Mouse (Mus musculus): ENCODE results near the gene Theg.

Theg gene

DNA sequence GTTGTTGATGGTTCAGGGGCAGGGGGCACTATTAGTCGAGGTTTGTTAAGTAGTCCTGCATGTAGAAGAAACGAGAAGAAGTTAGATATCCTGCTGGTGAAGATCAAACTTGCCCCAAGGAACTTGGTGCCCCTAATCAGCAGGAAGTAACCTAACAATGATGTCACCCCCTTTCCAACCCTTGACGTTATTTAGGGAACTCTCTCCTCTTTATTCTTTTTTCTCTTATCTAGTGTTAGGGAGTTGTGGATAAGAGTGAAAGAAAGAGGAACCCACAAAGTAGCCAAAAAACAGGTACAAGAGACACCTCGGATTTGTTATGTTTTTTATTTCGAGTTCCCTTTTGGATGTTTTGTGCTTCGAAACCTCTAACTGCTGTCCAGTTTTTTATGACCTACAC is 7.0 kb upstream of the Theg start:
- no peak for DNase-seq

DNA sequence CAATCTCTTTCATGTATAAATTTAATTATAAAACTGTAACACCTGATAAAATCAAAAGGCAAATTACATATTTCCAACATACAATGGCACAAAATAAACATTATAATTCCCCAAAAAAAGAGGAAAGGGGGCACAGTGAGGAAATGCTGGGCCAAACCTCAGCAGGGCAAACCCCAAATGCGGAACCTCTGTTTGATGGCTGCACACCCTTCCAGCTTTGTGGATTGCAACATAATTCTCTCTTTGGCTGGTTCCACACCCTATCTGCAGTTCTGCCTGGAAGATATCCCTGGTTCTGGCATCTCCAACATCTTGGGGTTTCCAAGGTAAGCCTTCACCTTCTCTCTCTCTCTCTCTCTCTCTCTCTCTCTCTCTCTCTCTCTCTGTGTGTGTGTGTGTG is 3.6 kb upstream of the Theg start:
- DNase-seq: no peak

DNA sequence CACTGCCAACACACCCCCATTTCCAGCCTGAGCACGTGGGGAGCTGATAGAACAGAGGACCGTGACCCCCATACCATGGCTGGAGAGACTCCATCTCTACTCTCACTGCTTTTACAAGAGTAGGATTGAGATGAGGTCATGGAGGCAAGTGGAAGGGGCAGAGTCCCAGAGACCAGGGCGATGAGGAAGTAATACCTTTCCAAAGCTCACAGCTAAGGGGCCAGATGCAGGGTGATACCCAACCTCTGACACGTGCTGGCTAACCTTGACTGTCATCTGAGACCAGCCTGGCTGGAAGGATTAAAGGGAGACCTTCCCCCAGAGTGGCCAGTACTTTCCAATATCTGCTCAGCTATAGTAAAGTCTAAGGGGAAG is 608 bp upstream of the Theg start:
- DNase-seq: no peak

DNA sequence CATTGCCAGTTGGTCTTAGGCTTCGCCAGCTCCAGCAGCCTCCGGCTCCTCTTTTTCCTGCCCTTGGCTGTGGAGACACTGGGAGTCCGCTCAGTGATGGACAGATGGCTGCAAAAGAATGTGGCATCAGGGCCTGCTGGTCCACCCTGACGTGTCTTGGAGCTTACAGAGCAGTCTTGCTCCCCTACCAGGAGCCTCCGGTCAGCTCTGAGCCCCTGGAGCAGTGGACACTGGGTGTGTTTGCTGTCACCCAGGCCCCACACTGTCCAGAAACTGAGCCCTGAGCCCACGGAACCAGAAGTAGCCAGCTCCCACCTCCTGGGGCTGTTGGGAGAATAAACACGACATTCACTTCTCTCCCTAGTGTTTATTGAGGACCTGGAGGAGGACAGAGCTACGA is 888 bp downstream of the Theg start:
- DNase-seq: no peak

DNA sequence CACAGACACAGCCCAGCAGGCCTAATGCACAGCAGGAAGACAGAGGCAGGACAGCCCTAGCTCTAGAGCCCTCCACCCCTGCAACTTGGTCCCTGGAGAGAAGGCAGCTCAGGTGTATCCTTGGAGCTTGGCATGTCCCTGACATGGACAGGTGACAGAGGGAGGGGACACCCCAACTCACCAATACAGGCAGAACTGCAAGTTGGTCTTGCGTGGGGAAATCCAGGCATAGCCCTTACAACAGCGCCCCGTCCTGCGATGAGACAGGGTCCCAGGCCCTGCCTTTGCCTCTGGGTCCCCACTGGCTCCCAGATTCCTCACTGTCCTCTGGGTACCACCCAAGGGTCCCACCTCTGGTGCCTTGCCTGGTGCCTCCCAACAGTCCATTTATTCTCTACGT is 1.4 kb downstream of the Theg start:
- no peak for DNase-seq

DNA sequence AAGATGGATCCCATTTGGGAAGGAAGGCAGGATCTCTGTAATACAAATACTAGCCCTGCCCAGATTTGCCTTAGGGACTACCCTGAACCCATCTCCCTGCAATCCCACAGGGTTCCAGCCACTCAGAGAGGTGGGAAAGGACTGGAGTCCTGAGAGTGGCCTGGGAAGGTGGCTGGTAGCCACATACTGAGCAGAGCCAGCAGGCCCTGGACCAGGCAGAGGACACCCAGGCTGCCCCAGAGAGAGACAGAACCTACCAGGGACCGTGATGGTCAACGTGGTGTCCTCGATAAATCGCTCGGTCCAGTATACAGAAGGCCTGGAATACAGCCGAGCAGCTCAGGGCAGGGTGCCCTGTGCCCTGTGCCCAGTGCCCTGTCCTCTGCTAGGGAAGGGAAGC is 2.0 kb downstream of the Theg start:
- DNase-seq: no peak

DNA sequence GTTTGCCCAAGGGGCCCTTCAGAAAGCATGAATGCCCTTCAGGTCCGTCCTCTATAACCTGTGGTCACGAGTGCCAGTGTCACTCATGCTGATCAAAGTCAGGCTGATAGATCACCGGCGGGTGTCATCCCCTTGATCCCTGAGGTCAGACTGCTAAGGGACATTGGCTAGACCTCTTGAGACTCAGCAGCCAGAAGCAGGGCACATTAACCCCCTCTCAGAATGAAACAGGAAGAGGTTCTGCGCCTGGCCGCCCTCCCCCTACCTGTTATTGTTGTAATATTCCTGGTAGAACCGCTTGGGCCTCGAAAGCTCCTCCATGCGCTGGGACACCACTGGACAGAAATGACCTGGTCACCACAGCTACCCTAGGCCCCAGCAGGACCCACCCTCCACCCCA is 2.7 kb downstream of the Theg start:
- DNase-seq: no peak

DNA sequence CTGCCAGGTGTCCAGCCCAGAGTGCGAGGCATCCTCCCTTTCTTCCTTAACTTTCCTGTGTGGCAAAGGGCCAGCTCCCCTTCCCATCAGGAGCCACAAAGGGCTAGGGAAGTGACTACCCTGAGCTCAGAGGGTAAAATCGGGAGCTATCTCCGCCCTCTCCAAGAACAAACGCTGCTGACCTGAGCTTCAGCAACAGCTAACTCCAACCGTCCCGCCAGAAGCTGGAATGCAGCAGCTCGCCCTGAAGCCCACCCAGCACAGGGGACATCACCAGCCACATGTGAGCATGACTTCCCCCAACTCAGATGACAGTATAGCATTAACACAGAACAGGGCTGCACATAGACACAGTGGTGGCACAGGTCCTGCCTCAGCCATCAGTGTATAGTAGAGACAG is 3.1 kb downstream of the Theg start:
- no peak for DNase-seq

DNA sequence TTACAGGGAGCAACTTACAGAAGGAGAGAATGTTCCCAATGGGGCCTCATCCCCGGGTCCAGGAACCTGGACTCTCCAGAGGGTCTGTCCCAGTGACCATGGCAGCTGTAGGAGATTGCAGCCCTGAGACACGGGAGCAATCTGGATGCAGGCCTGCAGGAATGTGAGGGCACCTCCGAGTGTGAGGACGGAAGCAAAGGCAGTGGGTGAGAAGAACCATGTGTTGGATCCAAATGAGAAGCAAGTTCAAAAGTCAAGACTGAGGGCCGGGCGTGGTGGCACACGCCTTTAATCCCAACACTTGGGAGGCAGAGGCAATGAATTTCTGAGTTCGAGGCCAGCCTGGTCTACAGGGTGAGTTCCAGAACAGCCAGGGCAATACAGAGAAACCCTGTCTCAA is 5.6 kb downstream of the Theg start:
- no peak for DNase-seq

DNA sequence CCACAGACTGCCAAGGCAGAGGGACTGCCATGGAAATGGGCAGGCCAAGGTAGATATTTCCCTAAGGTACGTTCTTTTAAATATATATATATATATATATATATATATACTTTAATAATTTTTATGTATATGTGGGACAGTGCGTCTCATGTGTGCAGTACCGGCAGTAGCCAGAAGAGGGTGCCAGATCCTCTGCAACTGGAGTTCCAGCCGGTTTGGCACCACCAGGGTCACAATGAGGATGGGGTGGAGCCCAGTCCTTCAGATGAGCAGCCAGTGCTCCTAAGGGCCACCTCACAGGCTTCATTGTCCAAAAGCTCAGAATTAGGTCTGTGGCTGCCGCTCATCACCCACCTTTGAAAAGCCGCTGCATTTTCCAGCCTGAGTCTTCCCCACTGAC is 6.3 kb downstream of the Theg start:
- peak; percentile 85 to 91 for DNase-seq

DNA sequence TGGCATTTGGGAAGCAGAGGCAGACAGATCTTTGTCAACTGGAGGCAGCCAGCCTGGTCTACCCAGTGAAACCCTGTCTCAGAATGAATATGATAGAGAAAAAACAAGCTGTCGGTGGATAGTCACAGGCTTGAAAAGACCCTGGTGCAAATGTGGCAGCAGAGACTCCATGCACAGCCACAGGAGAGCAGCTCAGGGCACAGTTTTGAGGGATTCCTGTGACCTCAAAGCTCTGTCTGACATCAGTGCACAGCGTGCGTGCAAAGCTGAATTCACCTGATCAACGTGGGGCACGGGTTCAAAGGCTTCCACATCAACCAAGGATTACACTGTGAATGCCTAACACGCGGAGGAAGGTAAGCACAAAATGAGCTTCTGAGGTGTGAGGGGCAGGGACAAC is 6.8 kb downstream of the Theg start:
- DNase-seq: no peak

DNA sequence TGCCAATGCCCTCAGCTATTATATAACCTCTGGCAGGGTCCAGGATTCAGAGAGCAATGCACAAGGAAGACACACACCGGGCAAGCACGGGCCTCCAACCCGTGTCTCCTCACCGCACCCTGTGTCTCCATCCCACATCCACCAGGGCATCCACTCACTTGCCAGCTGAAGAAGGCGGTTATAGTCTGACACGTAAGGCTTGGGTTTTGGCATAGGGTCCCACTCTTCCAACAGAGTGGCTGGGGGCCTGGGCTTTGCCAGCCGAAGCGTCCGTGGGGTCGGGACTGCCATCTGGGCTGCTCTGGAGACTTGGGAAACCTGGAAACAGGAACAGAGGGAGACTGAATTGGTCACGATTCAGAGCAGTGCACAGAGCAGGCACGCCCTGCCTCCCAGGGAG is 7.3 kb downstream of the Theg start:
- peak; percentile 69 to 77 for DNase-seq

DNA sequence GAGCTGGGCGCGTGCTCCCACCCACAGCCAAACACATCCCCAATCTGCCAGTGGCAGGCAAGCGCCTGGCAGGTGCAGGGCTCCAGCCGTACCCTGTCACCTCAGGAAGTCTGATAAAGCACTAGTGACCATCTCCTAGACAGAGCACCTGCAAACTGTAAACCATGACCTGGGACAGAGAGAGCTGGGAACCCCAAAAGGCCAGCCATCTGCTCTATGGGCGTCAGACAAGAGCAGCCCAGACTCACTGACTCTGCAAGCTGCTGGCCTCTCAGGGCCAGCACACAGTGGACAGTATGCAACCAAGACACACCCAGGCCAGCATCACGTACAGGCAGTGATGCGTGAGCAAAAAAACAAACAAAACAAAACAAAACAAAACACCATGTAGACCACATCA is 8.2 kb downstream of the Theg start:
- no peak for DNase-seq

DNA sequence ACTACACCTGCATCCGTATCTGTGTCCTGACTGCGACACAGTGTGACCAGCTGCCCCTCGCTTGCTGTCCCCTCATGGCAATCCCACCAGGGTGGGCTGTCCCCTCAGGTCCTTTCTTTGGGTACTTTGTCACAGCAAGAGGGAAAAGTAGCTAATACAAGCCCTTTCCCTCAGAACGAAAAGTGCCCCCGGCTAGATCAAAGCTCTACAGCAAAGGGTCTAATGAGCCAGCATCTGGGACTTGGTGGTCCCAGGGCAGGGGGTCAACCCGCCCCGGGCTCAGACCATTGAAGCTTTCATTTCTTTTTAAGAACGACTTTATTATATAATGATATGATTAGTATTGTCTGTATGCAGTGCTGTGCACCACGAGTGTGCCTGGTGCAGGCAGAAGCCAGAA is 8.9 kb downstream of the Theg start:
- no peak for DNase-seq

DNA sequence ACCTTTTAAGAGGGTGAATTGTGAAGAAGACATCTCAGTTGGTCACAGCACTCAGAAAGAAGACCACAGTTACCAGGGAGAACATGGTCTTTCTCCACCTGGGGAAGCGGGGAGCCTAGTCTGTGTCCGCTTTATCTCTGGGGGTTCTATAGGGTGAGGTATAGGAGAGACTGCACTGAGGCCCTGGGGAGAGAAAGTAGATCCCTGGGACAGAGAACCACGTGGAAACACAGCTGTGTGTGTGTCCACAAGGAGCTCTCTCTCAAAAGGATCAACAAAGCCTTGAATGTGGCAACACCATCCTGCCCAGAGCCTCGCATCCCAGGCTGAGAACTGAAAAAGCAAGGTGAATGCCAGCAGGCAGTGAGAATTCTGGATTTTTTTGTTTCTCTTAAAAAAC is 9.8 kb downstream of the Theg start:
- DNase-seq: no peak

DNA sequence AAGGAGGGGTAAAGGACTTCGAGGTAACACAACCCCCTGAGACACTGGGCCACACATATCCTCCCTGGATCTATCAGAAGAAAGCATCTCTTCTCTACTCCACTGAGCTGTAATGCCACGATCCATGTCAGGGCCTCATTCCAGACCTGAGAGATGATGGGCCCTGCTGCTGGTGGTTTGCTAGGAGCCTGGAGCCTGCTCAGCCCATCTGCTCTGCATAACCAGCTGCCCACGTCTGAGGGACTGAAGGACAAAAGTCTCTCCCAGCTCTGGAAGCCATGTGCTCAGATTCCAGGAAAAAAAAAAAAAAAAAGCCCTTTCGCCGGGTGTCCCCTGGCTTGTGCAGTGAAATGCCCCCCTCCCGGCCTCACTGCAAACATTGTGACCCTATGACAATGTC is 11.4 kb downstream of the Theg start:
- DNase-seq: peak in 1 of 2 experiments; percentile 51

DNA sequence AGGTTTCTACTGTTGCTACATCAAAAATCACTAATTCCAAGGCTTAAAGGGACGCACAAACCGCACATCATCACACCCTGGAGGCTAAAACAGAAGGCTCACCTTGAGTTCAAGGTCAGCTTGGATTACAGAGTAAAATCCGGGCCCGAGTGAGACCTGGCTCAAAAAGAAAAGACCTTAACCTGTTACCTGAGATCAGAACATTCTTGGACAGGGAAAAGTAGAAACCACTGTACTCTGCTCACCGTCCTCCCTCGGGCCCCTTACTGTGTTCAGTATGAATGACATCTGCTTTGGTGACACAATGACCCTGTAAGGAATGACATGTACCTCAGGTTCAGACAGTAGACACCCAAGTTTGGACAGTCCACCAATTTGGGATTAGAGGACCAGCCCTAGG is 12.3 kb downstream of the Theg start:
- no peak for DNase-seq

DNA sequence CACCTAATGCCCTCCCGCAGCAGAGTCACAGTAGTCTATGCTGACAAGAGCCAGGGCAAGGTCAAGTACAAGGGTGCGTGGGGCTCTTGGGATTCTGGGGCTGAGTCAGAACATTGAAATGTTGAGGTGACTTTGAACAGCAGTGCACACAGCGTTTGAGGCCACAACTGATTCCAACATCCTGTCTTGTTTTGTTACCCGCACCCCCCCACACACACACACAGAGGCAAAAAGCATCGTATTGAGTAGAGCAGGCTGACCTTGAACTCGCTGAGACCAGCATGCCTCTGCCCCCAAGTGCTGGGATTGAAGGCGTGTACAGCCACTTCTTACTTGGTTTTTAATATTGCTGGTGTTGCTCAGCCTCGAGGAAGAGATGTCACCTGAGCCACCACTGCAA is 12.8 kb downstream of the Theg start:
- DNase-seq: no peak

DNA sequence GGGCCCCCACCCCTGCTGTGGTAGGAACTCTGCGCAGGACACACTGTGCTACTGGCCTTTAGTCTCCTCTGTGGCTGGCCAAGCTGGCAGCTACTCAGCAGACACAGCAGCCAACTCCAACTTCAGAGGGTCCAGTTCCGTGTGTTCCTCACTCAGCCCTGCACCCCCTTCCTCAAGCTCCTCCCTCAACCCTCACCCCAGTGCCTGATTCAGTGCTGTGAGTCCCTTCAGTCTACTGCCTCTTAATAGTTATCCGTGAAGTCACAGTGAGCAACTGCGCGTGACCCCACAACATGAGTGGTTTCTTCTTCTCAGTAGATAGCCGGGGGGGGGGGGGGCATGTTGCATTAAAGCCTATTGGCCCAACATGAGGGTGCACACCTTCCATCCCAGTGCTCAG is 13.5 kb downstream of the Theg start:
- DNase-seq: no peak

DNA sequence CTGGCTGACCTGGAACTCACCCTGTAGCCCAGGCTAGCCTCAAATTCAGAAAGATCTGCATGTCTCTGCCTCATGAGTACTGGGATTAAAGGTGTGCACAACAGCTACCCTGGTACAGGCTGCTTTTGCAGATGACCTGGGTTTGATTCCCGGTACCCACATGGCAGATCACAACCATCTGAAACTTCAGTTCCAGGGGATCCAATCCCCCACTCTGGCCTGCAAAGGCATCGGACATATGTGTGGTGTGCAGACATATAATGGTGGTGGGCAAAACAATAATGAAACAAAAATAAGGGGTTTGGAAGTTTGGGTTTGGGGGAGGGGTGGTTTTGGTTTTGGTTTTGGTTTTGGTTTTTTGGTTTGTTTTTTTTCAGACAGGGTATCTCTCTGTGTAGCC is 15.8 kb downstream of the Theg start:
- DNase-seq: no peak

DNA sequence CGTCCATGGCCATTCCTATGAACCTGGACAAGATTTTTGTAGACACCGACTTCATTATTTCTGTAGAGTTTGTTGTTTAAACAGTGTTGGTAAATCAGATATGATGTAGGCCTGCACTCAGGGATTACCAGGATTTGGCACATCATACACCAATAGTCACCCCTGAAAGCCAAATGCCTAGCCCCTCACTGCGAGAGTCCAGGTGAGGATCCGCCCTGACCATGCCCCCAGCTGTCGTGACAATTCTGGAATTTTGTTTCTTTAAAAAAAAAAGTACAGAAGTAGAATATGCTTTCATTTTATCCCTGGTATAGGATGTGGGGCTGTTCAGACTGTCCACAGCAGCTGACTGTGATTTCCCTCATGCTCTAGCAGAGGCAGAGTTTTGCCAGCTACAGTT is 17.2 kb downstream of the Theg start:
- no peak for DNase-seq

DNA sequence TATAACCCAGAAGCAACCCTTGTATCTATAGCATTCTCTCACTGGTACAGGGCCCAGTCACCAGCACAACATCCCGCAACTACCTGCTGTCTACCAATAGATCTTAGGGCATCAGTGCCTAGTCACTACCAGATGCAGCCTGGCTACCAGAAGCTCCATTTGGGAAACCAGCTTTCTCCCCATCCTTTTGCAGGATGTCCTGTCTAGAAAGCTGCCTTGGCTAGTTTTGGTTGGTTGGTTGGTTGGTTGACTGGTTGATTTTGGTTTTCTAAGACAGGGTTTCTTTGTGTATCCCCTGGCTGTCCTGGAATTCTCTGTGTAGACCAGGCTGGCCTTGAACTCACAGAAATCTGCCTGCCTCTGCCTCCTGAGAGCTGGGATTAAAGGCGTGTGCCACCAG is 27.4 kb downstream of the Theg start:
- DNase-seq: no peak

DNA sequence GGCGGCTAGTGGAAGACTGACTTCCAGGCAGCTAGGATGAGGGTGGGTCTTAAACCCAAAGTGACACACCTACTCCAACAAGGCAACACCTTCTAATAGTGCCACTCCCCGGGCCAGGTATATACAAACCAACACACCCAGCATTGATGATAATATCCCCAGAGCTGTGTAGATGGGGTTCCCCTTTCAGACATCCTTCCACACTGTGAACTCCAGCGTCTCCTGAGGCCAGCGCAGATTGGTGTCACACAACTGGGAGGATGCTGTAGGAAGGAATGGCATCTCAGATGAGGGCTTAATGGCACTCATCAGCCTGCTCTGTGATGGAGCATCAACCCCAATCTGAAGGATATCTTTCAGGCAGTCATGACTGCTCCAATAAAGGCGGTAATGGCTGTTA is 29.6 kb downstream of the Theg start:
- no peak for DNase-seq

DNA sequence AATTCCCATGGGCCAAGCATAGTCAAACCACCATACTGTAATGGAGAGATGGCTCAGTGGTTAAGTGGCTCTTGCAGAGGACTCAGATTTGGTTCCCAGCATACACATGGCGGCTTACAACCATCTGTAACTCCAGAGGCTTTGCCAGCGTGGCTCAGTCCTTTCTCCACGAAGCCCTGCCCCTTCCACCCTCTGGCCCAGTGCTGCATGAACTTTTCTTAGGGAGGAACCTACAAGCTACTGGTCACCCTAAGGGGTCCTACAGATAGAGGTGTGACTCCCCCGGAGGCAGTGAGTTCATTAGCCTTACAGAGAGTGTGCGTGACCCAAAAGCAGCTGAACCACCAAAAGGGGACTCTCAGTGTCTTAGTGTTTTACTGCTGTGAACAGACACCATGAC is 30.2 kb downstream of the Theg start:
- peak in 1 of 2 experiments; percentile 2 for DNase-seq

DNA sequence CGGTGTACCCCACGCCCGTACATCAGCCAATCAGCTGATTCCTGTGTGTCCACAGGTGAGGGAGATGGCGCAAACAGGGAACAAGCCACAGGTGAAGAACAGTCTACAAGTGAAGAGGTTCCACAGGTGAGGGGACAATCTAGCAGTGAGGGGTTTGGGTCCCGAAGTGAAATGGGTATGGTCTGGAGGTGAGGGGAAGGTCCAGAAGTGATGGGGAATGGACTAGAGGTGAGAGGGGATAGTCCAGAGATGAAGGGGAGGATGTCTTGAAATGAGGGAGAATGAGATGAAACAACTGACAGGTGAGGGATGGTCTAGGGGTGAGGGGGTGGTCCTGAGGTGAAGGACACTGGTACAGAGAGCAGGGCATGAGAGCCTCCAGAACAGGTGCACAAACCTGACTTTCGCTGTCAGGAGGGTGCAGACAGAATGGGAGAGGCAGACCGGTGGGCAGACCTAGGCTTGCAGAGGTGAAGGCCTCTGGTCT is 31.9 kb downstream of the Theg start:
- DNase-seq: peak in 1 of 2 experiments; percentile 9

Data from cerebellum, postnatal 10 days (tissue).